Mouse (Mus musculus) cerebellum, postnatal 10 days (tissue): Measurements from ENCODE around the gene AI481877.
A peak's percentile ranks its signal among the peaks of the same experiment; 100 is the strongest.
"Not testable (repeated sequence)": the region's sequence is repeated elsewhere in the genome, so short reads cannot be mapped to it uniquely, and the experiment has no call there.

Experiments used
- DNase-seq, 2 experiments: peaks; one replicate each; pipeline ENCODE4 v3.0.0; 2021; ENCODE audit warnings: mixed read lengths in 2 of 2

Gene AI481877

GRCm38 (mm10) chr4:59138507-59139033 lies at the start of gene AI481877:
Gene AI481877 (minus strand): TSS chr4:59138983.
- DNase-seq = not testable (repeated sequence)

- DNase-seq = no peak
Observed at GRCm38 (mm10) chr4:59188474-59188801, 49.7 kb upstream of the AI481877 start.

GRCm38 (mm10) chr4:59187289-59187688 lies 48.5 kb upstream of the AI481877 start:
- DNase-seq = peak; percentile 59 to 66

- DNase-seq = no peak
Observed at GRCm38 (mm10) chr4:59185671-59186070, 46.9 kb upstream of the AI481877 start.

GRCm38 (mm10) chr4:59181320-59182271 lies 42.8 kb upstream of the AI481877 start:
- peak; percentile 50 to 65 for DNase-seq

GRCm38 (mm10) chr4:59177566-59177965 lies 38.8 kb upstream of the AI481877 start:
- no peak for DNase-seq

- DNase-seq = no peak
Observed at GRCm38 (mm10) chr4:59175929-59176328, 37.1 kb upstream of the AI481877 start.

GRCm38 (mm10) chr4:59175003-59175402 lies 36.2 kb upstream of the AI481877 start:
- DNase-seq = no peak

GRCm38 (mm10) chr4:59173181-59173922 lies 34.6 kb upstream of the AI481877 start:
- no peak for DNase-seq

GRCm38 (mm10) chr4:59172616-59173015 lies 33.8 kb upstream of the AI481877 start:
- no peak for DNase-seq

GRCm38 (mm10) chr4:59169981-59170380 lies 31.2 kb upstream of the AI481877 start:
- DNase-seq = peak in 1 of 2 experiments; percentile 15

- no peak for DNase-seq
Observed at GRCm38 (mm10) chr4:59167251-59167847, 28.6 kb upstream of the AI481877 start.

- no peak for DNase-seq
Observed at GRCm38 (mm10) chr4:59164034-59164433, 25.3 kb upstream of the AI481877 start.

- DNase-seq = no peak
Observed at GRCm38 (mm10) chr4:59160959-59161670, 22.3 kb upstream of the AI481877 start.

GRCm38 (mm10) chr4:59160289-59160688 lies 21.5 kb upstream of the AI481877 start:
- DNase-seq = no peak

GRCm38 (mm10) chr4:59157654-59158053 lies 18.9 kb upstream of the AI481877 start:
- DNase-seq = no peak

GRCm38 (mm10) chr4:59156897-59157592 lies 18.3 kb upstream of the AI481877 start:
- DNase-seq = no peak

- no peak for DNase-seq
Observed at GRCm38 (mm10) chr4:59151953-59152352, 13.2 kb upstream of the AI481877 start.

GRCm38 (mm10) chr4:59150907-59151306 lies 12.1 kb upstream of the AI481877 start:
- DNase-seq = no peak

- no peak for DNase-seq
Observed at GRCm38 (mm10) chr4:59149043-59149442, 10.3 kb upstream of the AI481877 start.

GRCm38 (mm10) chr4:59128935-59129334 lies 9.8 kb downstream of the AI481877 start:
- DNase-seq = no peak

GRCm38 (mm10) chr4:59125053-59125452 lies 13.7 kb downstream of the AI481877 start:
- DNase-seq = no peak
